Mouse (Mus musculus): ENCODE results near the gene Ndufa13.

Gene Ndufa13

GRCm38 (mm10) chr8:69907106-69907505 lies 4.7 kb upstream of the Ndufa13 start:
- peak; percentile 66 for DNase-seq (ENCODE audit: low read depth)

GRCm38 (mm10) chr8:69906260-69906659 lies 3.9 kb upstream of the Ndufa13 start:
- no peak for DNase-seq (ENCODE audit: low read depth)

- DNase-seq (ENCODE audit: low read depth) = no peak
These were observed 1.7 kb upstream of the Ndufa13 start for GRCm38 (mm10) chr8:69904096-69904495.

- peak; percentile 99 for DNase-seq (ENCODE audit: low read depth)
These were observed 745 bp upstream of the Ndufa13 start for GRCm38 (mm10) chr8:69903063-69903542.

- peak; percentile 99 for DNase-seq (ENCODE audit: low read depth)
These were observed 735 bp downstream of the Ndufa13 start for GRCm38 (mm10) chr8:69901484-69902162.

GRCm38 (mm10) chr8:69900895-69901451 lies 1.4 kb downstream of the Ndufa13 start:
- DNase-seq (ENCODE audit: low read depth) = no peak

- DNase-seq (ENCODE audit: low read depth) = no peak
These were observed 2.5 kb downstream of the Ndufa13 start for GRCm38 (mm10) chr8:69899876-69900275.

GRCm38 (mm10) chr8:69897857-69898256 lies 4.5 kb downstream of the Ndufa13 start:
- no peak for DNase-seq (ENCODE audit: low read depth)

GRCm38 (mm10) chr8:69895772-69896451 lies 6.4 kb downstream of the Ndufa13 start:
- DNase-seq (ENCODE audit: low read depth) = no peak

GRCm38 (mm10) chr8:69894836-69895332 lies 7.5 kb downstream of the Ndufa13 start:
- DNase-seq (ENCODE audit: low read depth) = no peak

GRCm38 (mm10) chr8:69893863-69894262 lies 8.5 kb downstream of the Ndufa13 start:
- peak; percentile 66 for DNase-seq (ENCODE audit: low read depth)

GRCm38 (mm10) chr8:69890813-69891241 lies 11.5 kb downstream of the Ndufa13 start:
- no peak for DNase-seq (ENCODE audit: low read depth)

GRCm38 (mm10) chr8:69888902-69889301 lies 13.5 kb downstream of the Ndufa13 start:
- no peak for DNase-seq (ENCODE audit: low read depth)

- no peak for DNase-seq (ENCODE audit: low read depth)
These were observed 14.0 kb downstream of the Ndufa13 start for GRCm38 (mm10) chr8:69888244-69888866.

GRCm38 (mm10) chr8:69887289-69888243 lies 14.8 kb downstream of the Ndufa13 start, which contains the start of gene Cilp2:
Gene Cilp2, minus strand, starts transcription at chr8:69887687.
- DNase-seq (ENCODE audit: low read depth) = no peak

GRCm38 (mm10) chr8:69884141-69884540 lies 18.2 kb downstream of the Ndufa13 start:
- no peak for DNase-seq (ENCODE audit: low read depth)

- no peak for DNase-seq (ENCODE audit: low read depth)
These were observed 19.3 kb downstream of the Ndufa13 start for GRCm38 (mm10) chr8:69882833-69883600.

GRCm38 (mm10) chr8:69882021-69882756 lies 20.2 kb downstream of the Ndufa13 start:
- DNase-seq (ENCODE audit: low read depth) = no peak

GRCm38 (mm10) chr8:69881261-69881865 lies 21.0 kb downstream of the Ndufa13 start:
- no peak for DNase-seq (ENCODE audit: low read depth)
